Mouse (Mus musculus): ENCODE results near the gene Smad5. TPM values are rescaled to one million over a fixed set of nuclear protein-coding genes. Genes with fewer than 3 reads are reported as not detected.

Gene Smad5
- total and polyA plus RNA-seq, 3 experiments, result 4.3 to 7.4 (median 4.4) TPM

DNA sequence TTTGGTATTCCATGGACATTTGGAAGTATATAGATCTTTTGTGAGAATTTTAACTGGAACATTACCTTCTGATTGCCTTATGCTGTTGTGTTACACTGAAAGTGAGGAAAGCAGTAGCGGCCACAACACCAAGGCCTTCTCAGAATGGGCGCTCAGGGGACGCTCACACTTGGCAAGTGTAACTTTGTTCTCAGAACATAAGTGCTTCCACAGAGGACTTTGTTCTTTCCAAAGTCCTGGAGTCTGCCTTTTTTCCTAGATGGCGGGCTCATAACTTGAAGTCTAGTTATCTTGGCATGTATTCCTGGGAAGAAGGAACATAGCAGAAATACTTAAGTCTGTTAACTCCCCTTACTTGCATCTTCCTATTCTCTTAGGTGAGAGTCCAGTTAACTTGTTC is 4.3 kb downstream of the Smad5 start:
- H3K27me3 ChIP-seq (replicated peaks), result no peaks in the 10 kb centered on the region
- TF ChIP-seq HCFC1 (IDR thresholded peaks at IDR 0.05; ENCODE audit: low read depth, low read length), result no peak
- no peak for TF ChIP-seq CTCF (conservative IDR thresholded peaks at IDR 0.05 in 1 of 2, IDR thresholded peaks at IDR 0.05 in 1 of 2; ENCODE audit: low read depth in 2 of 2, low read length in 2 of 2)
- TF ChIP-seq EP300 (IDR thresholded peaks at IDR 0.05; ENCODE audit: low read length), result no peak
- TF ChIP-seq TBP (conservative IDR thresholded peaks at IDR 0.05; ENCODE audit: low read depth, low read length), result no peak
- no peak for TF ChIP-seq JUN (IDR thresholded peaks at IDR 0.05; ENCODE audit: insufficient read depth, low read depth, low read length)
- in situ Hi-C loops (cut with MboI; ENCODE audit: low pct_ligation_motif_present, low pct_unique_long_range_greater_than_20kb, low sequenced_read_pairs), result no loop called here
- peaks cover 8 to 30% of the 10 kb centered on the region in 2 experiments for H3K4me1 ChIP-seq (ENCODE audit: control insufficient read depth in 1 of 2, insufficient read depth in 2 of 2)
- no peak overlapping the region for H3K4me3 ChIP-seq (replicated peaks in 1 of 3; ENCODE audit: low read depth in 2 of 3, low read length in 2 of 3, poor library complexity in 1 of 3)
- peaks cover 36% of the 10 kb centered on the region for H3K79me2 ChIP-seq (replicated peaks; ENCODE audit: control insufficient read depth, extremely low read depth, insufficient read depth, poor library complexity, severe bottlenecking)
- H3K4me2 ChIP-seq (ENCODE audit: insufficient read depth, low read depth, poor library complexity, severe bottlenecking), result no peak overlapping the region
- DNase-seq (ENCODE audit: extremely low read depth), result no peak
- H3K9me3 ChIP-seq (replicated peaks; ENCODE audit: low read length), result no peaks in the 10 kb centered on the region
- dilution Hi-C loops (cut with MboI; ENCODE audit: extremely low pct_ligation_motif_present, extremely low pct_unique_long_range_greater_than_20kb, low sequenced_read_pairs), result no loop called here
- no peak overlapping the region for H3K27ac ChIP-seq (ENCODE audit: insufficient read depth, low read depth)
- no peak overlapping the region for H3K9ac ChIP-seq (ENCODE audit: insufficient read depth, low read depth)
- H3K36me3 ChIP-seq (replicated peaks in 1 of 2; ENCODE audit: control insufficient read depth in 1 of 2, insufficient read depth in 1 of 2, low read length in 1 of 2), result peaks cover 11 to 47% of the 10 kb centered on the region in 2 experiments

DNA sequence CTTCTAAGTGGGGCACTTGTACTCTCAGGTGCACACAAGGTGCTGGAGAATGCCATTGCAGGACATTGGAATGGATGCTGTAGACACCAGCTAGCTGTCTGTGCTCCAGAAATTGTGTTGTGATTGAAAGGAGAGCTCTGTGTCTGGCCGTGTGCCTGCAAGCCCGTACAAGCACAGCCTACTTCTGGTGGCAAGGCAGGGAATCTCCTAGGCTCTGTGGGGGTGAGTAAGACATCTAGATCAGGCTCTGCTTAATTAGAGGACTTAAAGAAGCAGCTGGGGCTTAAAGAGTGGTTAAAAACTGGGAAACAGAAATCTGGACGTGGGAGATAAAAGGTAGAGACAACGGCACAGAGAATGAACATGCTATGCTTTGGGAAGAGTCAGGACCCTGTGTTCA is 4.8 kb downstream of the Smad5 start:
- TF ChIP-seq E2F4 (IDR thresholded peaks at IDR 0.05; ENCODE audit: insufficient replicate concordance, low read depth, low read length) (no peak), MEF2A (IDR thresholded peaks at IDR 0.05; ENCODE audit: borderline replicate concordance, low read depth, low read length) (no peak), MAFK (IDR thresholded peaks at IDR 0.05; ENCODE audit: insufficient replicate concordance, low read length) (no peak), GABPA (IDR thresholded peaks at IDR 0.05; ENCODE audit: insufficient replicate concordance, low read depth, low read length) (no peak), JUND (conservative IDR thresholded peaks at IDR 0.05; ENCODE audit: low read depth, low read length) (no peak), ZMIZ1 (IDR thresholded peaks at IDR 0.05; ENCODE audit: low read depth, low read length) (no peak), NRF1 (IDR thresholded peaks at IDR 0.05; ENCODE audit: low read depth, low read length) (no peak), POLR2A (IDR thresholded peaks at IDR 0.05; ENCODE audit: low read depth, low read length) (no peak), USF1 (IDR thresholded peaks at IDR 0.05; ENCODE audit: low read depth, low read length) (no peak), MYC (IDR thresholded peaks at IDR 0.05; ENCODE audit: low read depth, low read length) (no peak), HCFC1 (IDR thresholded peaks at IDR 0.05; ENCODE audit: low read depth, low read length) (no peak), USF2 (conservative IDR thresholded peaks at IDR 0.05; ENCODE audit: low read depth, low read length) (no peak), KAT2A (IDR thresholded peaks at IDR 0.05; ENCODE audit: insufficient replicate concordance, low read length) (no peak), RAD21 (IDR thresholded peaks at IDR 0.05; ENCODE audit: low read depth, low read length) (no peak)
- Histone ChIP-seq H3K27me3 (replicated peaks) (no peaks in the 10 kb centered on the region), H3K9me3 (replicated peaks; ENCODE audit: low read length) (no peaks in the 10 kb centered on the region), H3K4me1 (ENCODE audit: control insufficient read depth in 1 of 2, insufficient read depth in 2 of 2) (peaks cover 8 to 26% of the 10 kb centered on the region in 2 experiments), H3K4me3 (replicated peaks in 1 of 3; ENCODE audit: low read depth in 2 of 3, low read length in 2 of 3, poor library complexity in 1 of 3) (no peak overlapping the region), H3K4me2 (ENCODE audit: insufficient read depth, low read depth, poor library complexity, severe bottlenecking) (no peak overlapping the region), H3K36me3 (replicated peaks in 1 of 2; ENCODE audit: control insufficient read depth in 1 of 2, insufficient read depth in 1 of 2, low read length in 1 of 2) (peaks cover 14 to 52% of the 10 kb centered on the region in 2 experiments), H3K79me2 (replicated peaks; ENCODE audit: control insufficient read depth, extremely low read depth, insufficient read depth, poor library complexity, severe bottlenecking) (peaks cover 36% of the 10 kb centered on the region), H3K9ac (ENCODE audit: insufficient read depth, low read depth) (no peak overlapping the region), H3K27ac (ENCODE audit: insufficient read depth, low read depth) (no peak overlapping the region)
- dilution Hi-C loops (cut with MboI; ENCODE audit: extremely low pct_ligation_motif_present, extremely low pct_unique_long_range_greater_than_20kb, low sequenced_read_pairs) (no loop called here), in situ Hi-C loops (cut with MboI; ENCODE audit: low pct_ligation_motif_present, low pct_unique_long_range_greater_than_20kb, low sequenced_read_pairs) (no loop called here)
- DNase-seq (ENCODE audit: extremely low read depth), result no peak
